Mouse (Mus musculus): ENCODE measurements around the gene Edc3.

- TF ChIP-seq POLR2A (IDR thresholded peaks at IDR 0.05; ENCODE audit: extremely low read depth, insufficient read depth, low read length) (no peak), CTCF (IDR thresholded peaks at IDR 0.05; ENCODE audit: low read depth, low read length) (no peak)
Measured at GRCm38 (mm10) chr9:57767231-57767630, 58.9 kb downstream of the Edc3 start.

Data from liver, adult 2 months (tissue).